Comparison of ENCODE assay signal across 20 mouse cellular contexts in genomic region chr14:31575866-31576265, GRCm38 (mm10). TPM values are rescaled to one million over a fixed set of nuclear protein-coding genes. Genes with fewer than 3 reads are reported as not detected.
A peak's percentile ranks its signal among the peaks of the same experiment; 100 is the strongest.
DNase-seq lines count a peak whose midpoint lies in the region; ATAC-seq lines count a peak whose summit lies in the region.
"Had no signal": no experiment of that assay in that cellular context is flagged by ENCODE, and none has a peak within 500 bp of the region (broad histone marks: within the 10 kb centered on the region; RNA-seq: fewer than 3 reads in every experiment).

No protein-coding gene starts in this region.

- DNase-seq in adrenal gland, postnatal 10 days = peak; percentile 20
- DNase-seq in adrenal gland, postnatal 36 days = no peak
- DNase-seq in heart, postnatal 4 days = no peak
- peak; percentile 16 for DNase-seq in thymus, postnatal 0 days (ENCODE audit: low spot score)
- no peak for DNase-seq in thymus, postnatal 10 days (ENCODE audit: low spot score in 2 of 2)
- DNase-seq in Muller cell, postnatal 12 days (ENCODE audit: inconsistent ontology term) = no peak
- DNase-seq: cerebellum, adult 2 months; embryo, embryonic 11 days; kidney, postnatal 36 days; layer of hippocampus, postnatal 36 days had no signal

- WGBS in heart, embryonic 12.5 days = 51% methylated on average over 9 of the region's 9 CpGs

- peaks cover 48% of the 10 kb centered on the region for H3K4me1 ChIP-seq in heart, embryonic 12.5 days (replicated peaks)

- peak overlapping the region; percentile 55 for H3K9ac ChIP-seq in heart, embryonic 12.5 days
- H3K9ac ChIP-seq: hindbrain, embryonic 12.5 days; lung, embryonic 15.5 days had no signal

- ATAC-seq in heart, embryonic 12.5 days (ENCODE audit: insufficient number of reproducible peaks, low FRiP score) = no peak
- no peak for ATAC-seq in megakaryocyte-erythroid progenitor cell, adult 5-6 weeks (replicated peaks; ENCODE audit: low FRiP score, low TSS enrichment, poor library complexity, severe bottlenecking)
- ATAC-seq: forebrain, embryonic 16.5 days; intestine, embryonic 16.5 days; Patski had no signal

- no peaks in the 10 kb centered on the region for H3K27me3 ChIP-seq in heart, embryonic 12.5 days (replicated peaks)
- H3K27me3 ChIP-seq: hindbrain, embryonic 12.5 days; Patski had no signal

- no peaks in the 10 kb centered on the region for H3K9me3 ChIP-seq in heart, embryonic 12.5 days (replicated peaks)
- H3K9me3 ChIP-seq: hindbrain, embryonic 12.5 days; lung, embryonic 15.5 days had no signal

- no peaks in the 10 kb centered on the region for H3K36me3 ChIP-seq in heart, embryonic 12.5 days
- H3K36me3 ChIP-seq: hindbrain, embryonic 12.5 days; lung, embryonic 15.5 days had no signal

- peak overlapping the region; percentile 57 for H3K4me2 ChIP-seq in heart, embryonic 12.5 days
- H3K4me2 ChIP-seq: hindbrain, embryonic 12.5 days; liver, embryonic 11.5 days; lung, embryonic 15.5 days had no signal

- H3K4me3 ChIP-seq in heart, embryonic 12.5 days = peak overlapping the region; percentile 24
- H3K4me3 ChIP-seq: erythroblast, embryonic 14.5 days; hindbrain, embryonic 12.5 days; lung, embryonic 15.5 days; megakaryocyte, embryonic 14.5 days had no signal

- H3K27ac ChIP-seq in heart, embryonic 12.5 days (ENCODE audit: poor library complexity, severe bottlenecking) = peak overlapping the region; percentile 65
- H3K27ac ChIP-seq: hindbrain, embryonic 12.5 days; lung, embryonic 15.5 days had no signal

RNA-seq across cellular contexts. Expression of gene Colq, which starts 15.3 kb away (rescaled TPM):
- total RNA-seq in adrenal gland, postnatal 10 days (2021) = 1 to 10 TPM; 1.1 to 4.0 TPM
- not detected for total RNA-seq in adrenal gland, postnatal 36 days (2021)
- 7.6 and 7.7 TPM in 2 replicates for polyA plus RNA-seq in heart, embryonic 12.5 days (2016; fragmentation: Nextera tagmentation; extraction: Ambion mirVana)
- 10 to 100 TPM; 10.1 to 12.7 TPM for total RNA-seq in heart, postnatal 4 days (2021)
- polyA plus RNA-seq in thymus, postnatal 0 days (2015; fragmentation: Nextera tagmentation; extraction: Ambion mirVana) = 91.4 and 93.9 TPM in 2 replicates
- total RNA-seq in megakaryocyte-erythroid progenitor cell, adult 5-6 weeks (2014; fragmentation: Nextera tagmentation) = 0.76 TPM in 1 of 2 replicates, not detected in the other
- total RNA-seq in megakaryocyte-erythroid progenitor cell, adult 5-6 weeks (2017) = not detected in 2 replicates
- polyA plus RNA-seq: erythroblast, embryonic 14.5 days; forebrain, embryonic 16.5 days; Patski had no signal

Comparison
In these comparisons a context has a peak if more than half of its experiments do, and no peak if none do; other contexts are left out.
1. DNase-seq: peak in adrenal gland, postnatal 10 days (single experiment) and thymus, postnatal 0 days (single experiment); none in adrenal gland, postnatal 36 days (0 of 2), heart, postnatal 4 days (single experiment), thymus, postnatal 10 days (0 of 2) and Muller cell, postnatal 12 days (single experiment).